Mouse (Mus musculus): ENCODE measurements around the gene Car14.

- TF ChIP-seq GATA1 (IDR thresholded peaks at IDR 0.05; ENCODE audit: low read length) (no peak), TAL1 (IDR thresholded peaks at IDR 0.05; ENCODE audit: low read length) (no peak)
Observed at GRCm38 (mm10) chr3:95899800-95900524, 4.5 kb downstream of the Car14 start.
